Mouse (Mus musculus): Measurements from ENCODE around the gene Rspo4.

GRCm38 (mm10) chr2:151891031-151891430, 48.3 kb downstream of the Rspo4 start:
- TF ChIP-seq CTCF (IDR thresholded peaks at IDR 0.05; ENCODE audit: insufficient read depth, low read length) (no peak), POLR2A (IDR thresholded peaks at IDR 0.05; ENCODE audit: borderline replicate concordance, extremely low read depth, low read depth, low read length) (no peak)
